Mouse (Mus musculus): Measurements from ENCODE around the gene Ipo4. TPM values are rescaled to one million over a fixed set of nuclear protein-coding genes. Genes with fewer than 3 reads are reported as not detected.

Ipo4 gene
- 14.0 and 57.8 TPM in 2 replicates for polyA plus RNA-seq (2012; ENCODE audit: low replicate concordance)

DNA sequence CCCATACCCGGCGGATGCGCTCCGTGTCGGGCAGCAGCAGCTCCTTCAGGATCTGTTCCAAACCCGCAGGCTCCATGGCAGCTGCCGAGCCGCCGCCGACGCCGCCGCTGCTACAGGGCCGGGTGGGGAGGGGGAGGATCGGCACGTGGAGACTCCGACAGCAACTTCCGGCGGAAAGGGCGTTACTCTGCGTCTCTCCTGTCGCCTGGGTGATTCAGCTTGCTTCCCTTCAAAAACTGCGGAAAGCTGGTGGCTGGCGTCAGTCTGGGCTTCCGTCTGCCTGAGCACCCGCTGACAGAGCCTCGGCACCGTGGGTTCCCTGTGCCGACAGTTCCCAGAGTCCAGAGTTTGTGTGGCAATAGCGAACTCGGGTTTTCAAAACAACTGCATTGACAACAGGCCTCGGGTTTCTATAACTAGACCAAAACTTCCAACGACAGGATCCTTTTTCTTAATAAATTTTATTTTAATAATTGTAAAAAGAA lies at the start of gene Ipo4:
Ipo4 (minus strand) TSS at position 435 of the 485 bp plus-strand sequence.

DNA sequence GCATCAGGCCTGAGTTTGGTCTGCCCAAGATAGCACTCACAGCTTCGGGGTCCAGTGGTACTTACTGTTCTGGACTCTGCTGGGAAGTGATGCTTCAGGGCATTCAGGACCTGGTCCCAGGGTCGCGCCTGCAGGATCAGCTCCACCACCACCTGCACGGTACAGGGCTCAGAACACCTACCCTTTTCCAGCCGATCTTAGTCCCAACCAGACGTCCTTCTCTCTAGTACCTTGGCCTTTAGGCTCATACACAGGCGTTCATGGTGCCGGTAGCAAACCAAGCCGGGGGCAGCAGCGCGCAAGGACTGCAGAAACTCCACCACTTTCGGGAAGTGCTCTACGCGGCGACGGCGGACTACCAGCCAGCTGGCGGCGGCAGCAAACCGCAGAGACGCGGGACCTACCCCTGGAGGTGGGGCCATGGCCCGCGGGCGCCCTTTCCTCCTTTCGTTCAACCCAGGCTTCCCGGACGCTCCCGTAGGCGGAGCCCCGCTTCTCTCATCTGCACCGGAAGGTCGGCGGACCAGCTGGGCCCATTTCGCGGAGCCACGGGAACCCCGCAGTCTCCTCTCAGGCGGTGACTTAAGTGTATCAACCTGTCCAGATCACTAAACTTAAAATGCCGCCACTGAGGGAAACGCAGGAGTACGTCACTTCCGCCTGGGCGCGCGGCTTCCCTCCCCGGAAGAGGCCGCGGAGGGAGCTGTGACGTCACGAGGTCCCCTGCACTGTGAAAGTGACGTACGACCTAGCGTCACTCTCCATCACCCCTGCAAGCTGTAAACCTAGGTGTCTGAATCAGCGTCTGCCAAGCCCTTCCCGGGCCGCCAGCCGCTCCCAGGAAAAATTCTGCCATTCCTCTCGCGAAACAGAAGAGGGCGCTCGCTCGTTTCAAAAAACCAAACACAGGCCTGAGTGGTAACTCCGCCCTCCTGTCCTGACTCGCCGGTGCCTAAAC lies 45.7 kb upstream of the Ipo4 start, which contains the start of gene Tinf2:
Tinf2 (minus strand) TSS at position 661 of the 958 bp plus-strand sequence.

DNA sequence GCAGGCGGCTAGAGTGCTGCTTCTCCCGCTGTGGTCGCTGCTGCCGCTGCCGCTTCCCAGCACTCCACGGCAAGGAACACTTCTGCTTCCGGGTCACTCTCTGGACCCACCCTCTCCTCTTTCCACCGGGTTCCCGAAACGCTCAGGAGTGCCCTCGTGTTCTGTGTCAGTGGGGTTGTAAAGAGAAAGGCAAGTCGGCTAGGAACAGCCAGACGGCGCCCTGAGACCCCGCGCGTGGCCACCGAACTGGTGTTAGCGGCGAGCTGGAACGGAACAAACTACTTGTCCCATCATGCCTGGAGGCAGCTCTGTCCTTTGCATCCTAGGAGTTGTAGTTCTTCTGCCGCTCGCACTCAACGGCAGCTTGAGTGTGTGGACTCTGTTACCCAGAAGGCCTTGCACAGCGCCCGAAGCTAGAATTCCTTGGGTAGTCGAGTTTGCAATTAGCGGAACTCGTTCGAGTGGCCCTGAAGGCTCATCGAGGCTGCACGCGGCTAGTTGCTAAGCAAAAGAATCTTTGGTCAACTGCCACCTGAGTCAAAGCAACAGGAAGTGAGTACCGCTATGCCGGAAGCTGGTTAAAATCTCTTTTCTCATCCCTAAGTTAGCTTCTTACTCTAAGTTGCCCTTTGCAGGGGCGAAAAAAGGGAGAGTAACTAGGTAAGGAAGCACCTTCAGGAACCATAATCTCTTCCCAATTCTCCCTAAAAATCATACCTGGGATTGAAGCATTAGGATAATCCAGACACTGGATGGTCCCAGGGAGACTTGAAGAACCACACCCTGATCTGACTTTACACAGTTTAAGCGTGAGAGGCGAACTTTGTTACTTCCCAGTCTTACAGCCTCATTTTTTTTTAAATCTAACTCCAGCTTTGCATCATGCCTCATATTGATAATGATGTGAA lies 36.3 kb upstream of the Ipo4 start, which contains the start of the genes Gmpr2 and Nedd8:
Gmpr2 (plus strand) TSS at position 109 of the 908 bp plus-strand sequence.
Nedd8 (minus strand) TSS at position 292 of the 908 bp plus-strand sequence.

DNA sequence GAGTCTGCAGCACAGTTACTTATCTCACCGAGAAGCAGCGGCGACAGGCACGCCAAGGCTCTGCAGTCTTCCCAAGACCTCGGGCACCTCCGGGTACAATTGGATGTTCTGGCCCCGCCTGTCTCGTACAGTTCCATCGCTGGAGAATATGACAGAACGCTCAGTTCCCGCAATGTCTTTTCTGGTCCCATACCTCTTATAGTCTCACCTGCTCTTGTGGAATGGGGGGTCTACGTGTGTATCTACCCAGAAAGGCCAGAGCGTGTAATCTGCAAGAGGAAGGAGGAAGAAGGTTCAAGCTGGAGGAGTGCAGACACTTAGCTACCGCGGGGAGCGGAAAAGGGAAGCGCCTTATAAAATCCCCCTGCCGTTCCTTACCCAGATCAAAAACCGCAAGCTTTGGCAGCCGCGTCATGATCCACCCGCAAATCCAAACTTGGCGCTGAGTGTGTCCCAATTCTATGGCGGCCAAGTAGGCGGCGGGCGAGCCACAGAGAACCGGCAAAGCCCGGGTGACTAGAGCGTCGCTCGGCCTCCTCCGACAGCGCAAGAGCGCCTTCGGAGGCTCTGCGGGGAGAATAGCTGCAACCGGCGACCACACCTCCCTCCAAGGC lies 24.3 kb upstream of the Ipo4 start, which contains the start of gene Mdp1:
Mdp1 (minus strand) TSS at position 549 of the 614 bp plus-strand sequence.

DNA sequence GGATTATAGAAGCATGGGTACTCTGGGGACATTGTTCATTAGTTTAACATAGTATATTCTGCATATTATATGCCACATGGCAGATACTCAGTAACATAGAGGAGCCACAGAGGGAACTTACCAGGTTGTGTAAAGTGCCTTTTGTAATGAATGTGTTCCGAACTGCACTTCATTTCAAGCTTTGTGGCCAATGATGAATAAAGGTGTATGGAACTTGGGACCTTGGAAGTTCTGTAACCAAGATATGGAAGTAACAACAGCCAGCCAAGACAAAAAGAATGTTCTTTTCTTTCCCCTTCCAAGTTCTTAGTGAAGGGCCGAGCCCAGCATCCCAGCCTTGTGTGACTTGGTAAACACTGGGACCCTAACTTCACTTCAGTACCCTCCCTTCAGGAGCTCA lies 14.1 kb upstream of the Ipo4 start, which contains the start of gene Tssk4:
Tssk4 (plus strand) TSS at position 301 of the 400 bp plus-strand sequence.

DNA sequence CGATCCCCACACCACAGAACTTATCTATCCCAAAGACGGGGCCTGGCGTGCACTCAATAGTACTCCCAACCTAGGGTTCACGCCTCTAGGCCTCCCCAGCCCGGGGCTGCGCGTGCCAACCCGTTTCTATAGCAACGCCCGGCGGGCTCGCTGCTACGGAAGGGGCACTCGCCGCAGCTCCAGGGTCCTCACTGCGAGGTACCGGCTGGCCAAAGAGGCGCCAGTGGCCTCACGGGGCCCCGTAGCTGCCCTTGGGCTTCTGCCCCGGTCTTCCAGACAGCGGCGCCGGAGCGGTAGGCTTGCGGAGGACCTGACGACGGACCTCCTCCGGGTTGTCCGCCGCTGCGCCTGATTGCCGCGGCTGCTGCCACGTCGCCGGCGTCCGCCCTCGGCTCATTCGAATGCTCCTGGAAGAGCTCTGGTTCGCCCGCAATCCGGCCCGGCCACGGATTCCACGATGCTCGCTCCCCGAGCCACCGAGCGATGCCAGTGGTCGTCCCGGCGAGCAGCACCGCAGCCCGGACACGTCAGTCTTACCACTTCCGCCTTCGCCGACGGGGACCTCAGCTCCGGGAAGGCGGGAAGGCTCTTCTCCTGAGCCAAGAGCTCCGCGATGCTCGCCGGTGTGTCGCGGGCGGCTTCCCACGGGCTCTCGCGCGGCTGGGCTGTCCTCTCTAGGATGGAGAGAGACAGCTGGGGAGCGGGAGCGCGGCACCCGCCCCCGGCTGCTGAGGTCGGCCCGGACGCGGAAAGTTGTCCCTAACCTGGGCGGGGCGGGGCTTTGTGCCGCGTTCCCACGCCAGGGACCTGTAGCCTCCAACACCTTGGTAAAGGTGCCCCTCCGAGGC lies 7.5 kb upstream of the Ipo4 start, which contains the start of gene Tm9sf1:
Tm9sf1 (minus strand) TSS at position 747 of the 848 bp plus-strand sequence.

DNA sequence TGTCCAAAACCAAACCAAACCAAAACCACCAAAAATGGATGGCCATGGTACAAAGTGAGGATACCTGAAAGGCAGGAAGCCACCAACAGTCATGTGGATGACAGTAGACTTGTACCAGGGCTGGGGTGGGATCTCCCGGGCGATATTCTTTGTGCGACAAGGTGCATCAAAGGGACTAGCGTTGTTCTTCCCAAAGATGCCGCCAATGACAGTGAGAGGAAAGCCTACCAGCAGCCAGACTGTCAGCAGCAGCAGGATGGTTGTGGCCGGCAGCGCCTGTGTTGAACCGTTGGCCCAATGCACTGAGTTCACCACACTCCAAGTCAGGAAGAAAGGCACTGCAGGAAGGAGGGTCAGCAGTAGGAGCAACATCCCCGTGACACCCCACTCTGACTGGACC lies 2.0 kb upstream of the Ipo4 start, which contains the start of gene Gm49378:
Gm49378 (minus strand) TSS at position 101 of the 400 bp plus-strand sequence.

DNA sequence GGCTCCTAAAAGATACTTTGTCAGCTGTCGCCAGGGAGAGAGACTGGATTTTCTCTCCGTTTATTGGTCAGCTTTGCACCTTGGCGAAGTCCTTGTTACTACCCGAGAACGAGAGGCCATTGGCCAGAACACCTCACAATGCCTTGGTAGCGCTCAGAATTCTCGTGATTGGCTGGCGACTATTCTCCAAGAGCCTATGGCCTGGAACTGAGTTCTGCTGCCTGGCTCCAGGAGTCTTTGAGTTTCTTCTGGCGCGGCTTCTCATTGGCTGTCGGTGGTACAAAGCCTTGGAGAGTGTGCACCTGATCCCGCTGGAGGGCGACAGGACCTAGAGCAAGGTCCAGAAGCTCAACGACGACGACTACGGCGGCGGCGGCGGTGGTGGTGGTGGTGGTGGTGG lies 17.9 kb downstream of the Ipo4 start, which contains the start of gene Rec8:
Rec8 (plus strand) TSS at position 216 of the 400 bp plus-strand sequence.

DNA sequence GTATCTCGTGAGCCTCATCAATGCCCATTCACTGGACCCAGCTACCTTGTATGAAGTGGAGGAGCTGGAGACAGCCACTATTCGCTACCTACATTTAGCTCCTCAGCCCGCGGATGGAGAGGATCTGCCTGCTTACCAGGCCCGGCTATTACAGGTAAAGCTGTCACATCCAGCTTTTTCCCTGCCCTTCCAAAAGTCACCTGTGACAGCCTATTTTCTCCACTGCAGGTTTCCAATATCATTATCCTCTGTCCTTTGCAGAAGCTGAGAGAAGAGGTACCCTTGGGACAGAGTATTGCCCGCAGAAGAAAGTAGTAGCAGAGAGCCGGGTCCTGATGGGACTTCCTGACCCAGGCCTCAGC lies 32.5 kb downstream of the Ipo4 start, which contains the start of gene Irf9:
Irf9 (plus strand) TSS at position 301 of the 362 bp plus-strand sequence.

DNA sequence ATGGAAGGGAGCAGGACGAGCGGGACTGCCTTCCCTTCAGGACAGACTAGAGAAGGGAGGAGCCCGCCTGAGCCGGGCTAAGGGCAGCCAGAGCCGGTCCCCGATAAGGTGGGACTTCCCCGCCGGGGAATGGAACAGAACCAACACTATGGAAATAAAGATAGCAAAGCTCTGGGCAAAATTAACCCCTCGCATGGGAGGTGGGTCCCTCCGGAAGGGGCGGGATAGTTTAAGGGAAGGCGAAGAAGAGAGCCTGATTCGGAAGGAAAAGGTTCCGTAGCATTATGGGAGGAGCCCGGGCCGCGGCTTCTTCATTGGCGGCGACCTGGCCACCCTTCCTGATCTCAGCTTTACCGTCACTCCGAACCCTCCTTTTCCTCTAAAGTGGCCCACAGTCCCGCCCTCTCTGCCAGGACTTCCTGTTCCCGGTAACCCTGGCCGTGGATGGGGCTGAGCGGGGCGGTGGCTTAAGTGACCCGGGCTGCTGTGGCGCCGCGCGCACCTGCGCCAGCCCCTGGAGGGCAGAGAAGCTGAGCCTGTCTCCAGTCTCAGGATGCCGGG lies 44.3 kb downstream of the Ipo4 start, which contains the start of gene Rnf31:
Rnf31 (plus strand) TSS at position 378 of the 561 bp plus-strand sequence.

DNA sequence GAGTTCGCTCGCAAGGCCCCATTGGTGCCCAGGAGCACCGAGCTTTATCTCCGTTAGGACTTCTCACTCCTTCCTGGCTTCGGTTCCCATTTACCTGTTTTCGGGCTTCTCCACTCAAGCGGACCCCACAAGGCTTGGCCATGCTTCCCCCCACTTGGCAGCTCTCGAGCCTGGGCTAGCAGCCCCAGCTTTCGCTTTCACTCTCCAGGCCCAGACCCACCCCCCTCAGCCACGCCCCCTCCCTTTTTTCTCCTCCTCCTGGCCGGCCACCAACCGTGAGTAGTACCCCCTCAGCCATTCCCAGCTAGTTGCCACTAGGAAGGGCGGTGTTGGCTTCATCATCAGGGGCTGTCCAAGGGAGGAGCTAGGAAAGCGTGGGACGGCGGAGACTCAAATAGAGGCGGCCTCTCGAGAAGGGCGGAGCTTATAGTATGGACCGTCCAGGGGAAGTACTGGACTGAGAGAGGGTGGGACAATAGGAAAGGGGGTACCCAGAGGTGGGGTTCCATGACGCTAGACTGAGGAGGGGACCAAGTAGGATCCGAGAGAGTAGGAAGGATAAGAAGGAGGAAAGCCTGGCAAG lies 44.9 kb downstream of the Ipo4 start, which contains the start of gene Psme2:
Psme2 (minus strand) TSS at position 366 of the 583 bp plus-strand sequence.

DNA sequence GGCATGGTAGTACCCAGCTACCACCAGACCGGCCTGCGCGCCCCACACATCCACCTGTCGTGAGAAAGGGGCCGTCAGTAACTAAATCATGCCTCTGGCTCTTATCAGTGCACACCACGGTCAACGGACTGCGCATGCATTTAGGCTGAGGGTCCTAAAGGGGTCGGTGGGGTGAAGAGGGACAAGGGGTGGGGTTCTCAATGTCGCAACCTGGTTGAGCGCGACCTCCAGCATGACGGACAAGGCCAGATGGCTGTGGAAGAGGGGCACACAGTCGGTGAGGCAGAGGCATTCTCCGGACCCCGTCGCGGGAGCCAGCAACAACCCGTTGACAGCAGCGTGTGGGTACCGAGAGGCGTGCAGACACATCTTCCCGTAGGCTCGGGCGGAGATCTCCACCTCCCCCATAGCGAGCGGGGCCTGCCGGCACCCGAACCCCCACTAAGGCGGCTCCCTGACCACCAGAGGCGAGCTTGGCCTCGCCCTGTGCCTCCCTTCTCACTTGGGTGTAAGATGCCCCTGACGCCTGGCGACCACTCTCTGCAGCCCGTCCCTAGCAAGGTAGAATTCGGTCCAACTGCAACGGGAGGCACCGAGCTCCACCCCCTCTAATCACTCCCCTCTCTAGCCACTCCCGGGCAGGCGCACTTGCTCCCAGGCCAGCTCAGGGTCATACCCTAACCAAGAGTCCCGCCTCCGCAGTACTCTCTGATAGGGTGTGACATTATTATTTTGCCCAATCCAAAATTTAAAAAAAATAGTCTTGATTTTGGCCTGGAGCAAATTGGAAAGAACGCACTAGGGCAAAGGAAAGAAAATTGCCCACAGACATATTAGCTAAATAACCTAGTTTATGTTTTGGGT lies 50.8 kb downstream of the Ipo4 start, which contains the start of gene Emc9:
Emc9 (minus strand) TSS at position 601 of the 864 bp plus-strand sequence.

DNA sequence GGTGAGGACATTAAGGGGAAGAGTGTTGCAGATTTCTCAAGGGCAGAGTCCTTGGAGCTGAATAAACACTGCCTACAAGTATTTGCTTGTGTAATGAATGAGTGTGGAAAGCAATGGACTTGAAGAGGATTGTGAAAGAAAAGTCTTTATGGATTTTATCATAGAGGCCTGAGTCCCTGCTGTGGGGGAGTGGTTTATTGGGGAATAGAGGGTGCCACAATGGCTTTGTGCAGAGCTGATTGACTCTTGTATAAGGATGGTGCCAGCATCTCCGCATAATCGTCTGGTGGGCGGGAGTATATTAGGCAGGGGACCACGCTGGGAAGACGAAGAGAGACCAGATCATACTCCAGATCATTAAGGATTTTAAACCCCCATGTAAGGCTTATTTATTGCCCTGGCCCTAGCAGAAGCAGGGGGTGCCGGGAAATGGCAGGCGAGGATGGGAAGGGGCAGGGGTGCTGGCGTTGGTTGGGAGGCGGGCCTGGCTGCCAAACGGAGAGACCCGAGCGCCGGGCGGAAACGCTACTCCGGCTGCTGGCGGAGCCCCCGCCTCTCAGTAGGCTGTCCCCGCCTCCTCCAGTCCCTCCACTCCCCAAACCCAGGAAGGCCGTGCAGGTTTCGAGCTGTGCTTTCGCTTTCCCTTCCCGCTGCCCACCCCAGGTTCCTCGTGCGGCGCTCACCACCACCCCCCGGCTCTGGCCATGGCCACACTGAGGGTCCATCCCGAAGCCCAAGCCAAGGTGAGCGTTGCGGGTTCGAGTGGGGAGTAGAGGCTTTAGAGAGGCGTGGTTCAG lies 57.7 kb downstream of the Ipo4 start, which contains the start of gene Psme1:
Psme1 (plus strand) TSS at position 253 of the 797 bp plus-strand sequence.

